Mouse (Mus musculus) gastrocnemius, adult 8-10 months (tissue): ENCODE data around the gene Tubb4b. TPM values are rescaled to one million over a fixed set of nuclear protein-coding genes. Genes with fewer than 3 reads are reported as not detected.

Experiments
- total RNA-seq, 4 experiments: library from RNA; stranded (reverse); gene quantifications; 2 replicates each; pipeline ENCODE4 v1.2.4; 2022

Tubb4b gene
- total RNA-seq, 4 experiments from 2014 or later, result 228 to 239 (median 232) TPM

Other genes starting within 250 kb of the Tubb4b start
- gene Mrpl41, start 249.6 kb downstream of the Tubb4b start, total RNA-seq, result 10 to 100 TPM; 33.0 to 39.9 (median 34.9) TPM
- 10 to 100 TPM; 32.8 to 48.4 (median 40.4) TPM for gene Pnpla7, start 248.7 kb downstream of the Tubb4b start, total RNA-seq
- 1 to 10 TPM; 5.6 to 8.4 (median 7.2) TPM for gene Nsmf, start 170.3 kb downstream of the Tubb4b start, total RNA-seq
- not detected for gene Entpd8, start 144.4 kb downstream of the Tubb4b start, total RNA-seq
- gene Noxa1, start 129.6 kb downstream of the Tubb4b start, total RNA-seq, result not detected
- 1 to 10 TPM; 3.0 to 7.1 (median 5.9) TPM for gene Nrarp, start 43.9 kb downstream of the Tubb4b start, total RNA-seq
- gene Tor4a, start 27.8 kb downstream of the Tubb4b start, total RNA-seq, result under 1 TPM; 0.48 to 0.92 (median 0.76) TPM
- gene Nelfb, start 13.2 kb downstream of the Tubb4b start, total RNA-seq, result 10 to 100 TPM; 20.8 to 28.3 (median 22.6) TPM
- gene Stpg3, start 10.1 kb downstream of the Tubb4b start, total RNA-seq, result not detected
- not detected for gene Fam166a, start 6.0 kb downstream of the Tubb4b start, total RNA-seq
- not detected for gene Slc34a3, start 9.7 kb upstream of the Tubb4b start, total RNA-seq
- gene Rnf224, start 12.1 kb upstream of the Tubb4b start, total RNA-seq, result not detected
- under 1 TPM; 0.36 to 0.87 (median 0.69) TPM for gene Rnf208, start 17.6 kb upstream of the Tubb4b start, total RNA-seq
- not detected for gene Cysrt1, start 17.8 kb upstream of the Tubb4b start, total RNA-seq
- 1 to 10 TPM in 2 of 4 experiments, under 1 TPM in 2; 0.54 to 1.8 (median 1.2) TPM for gene AL732309.1, start 22.2 kb upstream of the Tubb4b start, total RNA-seq
- gene Tmem203, start 30.7 kb upstream of the Tubb4b start, total RNA-seq, result 10 to 100 TPM; 11.7 to 14.1 (median 13.1) TPM
- gene Tprn, start 37.9 kb upstream of the Tubb4b start, total RNA-seq, result 1 to 10 TPM; 2.0 to 5.3 (median 2.6) TPM
- gene Ssna1, start 47.7 kb upstream of the Tubb4b start, total RNA-seq, result 10 to 100 TPM; 29.0 to 36.4 (median 31.2) TPM
- 10 to 100 TPM; 30.4 to 33.4 (median 31.3) TPM for gene Anapc2, start 47.8 kb upstream of the Tubb4b start, total RNA-seq
- gene Tmem210, start 63.4 kb upstream of the Tubb4b start, total RNA-seq, result not detected
- not detected for gene Lrrc26, start 65.2 kb upstream of the Tubb4b start, total RNA-seq
- not detected for gene Grin1, start 94.5 kb upstream of the Tubb4b start, total RNA-seq
- gene Man1b1, start 107.6 kb upstream of the Tubb4b start, total RNA-seq, result 10 to 100 TPM; 13.9 to 15.0 (median 14.4) TPM
- 10 to 100 TPM; 12.8 to 20.3 (median 16.7) TPM for gene Dpp7, start 131.7 kb upstream of the Tubb4b start, total RNA-seq
- 10 to 100 TPM in 1 of 4 experiments, 1 to 10 TPM in 3; 3.6 to 11.9 (median 4.8) TPM for gene Uap1l1, start 141.0 kb upstream of the Tubb4b start, total RNA-seq
- gene Sapcd2, start 147.6 kb upstream of the Tubb4b start, total RNA-seq, result not detected
- gene Entpd2, start 171.2 kb upstream of the Tubb4b start, total RNA-seq, result 1 to 10 TPM; 3.8 to 8.0 (median 6.2) TPM
- 10 to 100 TPM; 12.6 to 19.9 (median 15.7) TPM for gene Npdc1, start 174.6 kb upstream of the Tubb4b start, total RNA-seq
- gene Fut7, start 198.6 kb upstream of the Tubb4b start, total RNA-seq, result not detected
- 10 to 100 TPM; 14.6 to 19.4 (median 16.0) TPM for gene Abca2, start 204.0 kb upstream of the Tubb4b start, total RNA-seq
- gene Clic3, start 232.1 kb upstream of the Tubb4b start, total RNA-seq, result 1 to 10 TPM in 1 of 4 experiments, under 1 TPM in 2, not detected in 1; 0.64 to 1.1 (median 0.77) TPM
- gene Paxx, start 236.4 kb upstream of the Tubb4b start, total RNA-seq, result 10 to 100 TPM; 11.2 to 15.0 (median 14.9) TPM
- not detected for gene Ptgds, start 245.3 kb upstream of the Tubb4b start, total RNA-seq